Mouse (Mus musculus) heart, adult 2 months (tissue): ENCODE data around the gene Bpgm. TPM values are rescaled to one million over a fixed set of nuclear protein-coding genes. Genes with fewer than 3 reads are reported as not detected.

ENCODE experiments used
- DNase-seq, 2 experiments: peaks; one replicate each; pipeline ENCODE4 v3.0.0; 2021
- H3K27ac ChIP-seq: fragments of 200-600 bp; 2 replicates; pipeline ENCODE4 v1.8.1; 2022
- H3K27me3 ChIP-seq: fragments of 200-500 bp; 2 replicates; pipeline ENCODE4 v1.6.1; 2012; ENCODE audit warnings: mild to moderate bottlenecking, low read length, inconsistent platforms, mixed read lengths; ENCODE audit not compliant: control insufficient read depth, insufficient read depth
- H3K36me3 ChIP-seq: fragments of 200-500 bp; 2 replicates; pipeline ENCODE4 v1.6.1; 2012; ENCODE audit warnings: low read length, inconsistent platforms; ENCODE audit not compliant: control insufficient read depth, insufficient read depth
- H3K4me1 ChIP-seq: fragments of 200-500 bp; 2 replicates; pipeline ENCODE4 v1.6.1; 2011; ENCODE audit warnings: low read length; ENCODE audit not compliant: control insufficient read depth, insufficient read depth
- H3K4me3 ChIP-seq: fragments of 200-600 bp; 2 replicates; pipeline ENCODE4 v1.8.1; 2022
- H3K79me2 ChIP-seq: fragments of 200-500 bp; replicated peaks from 2 replicates; pipeline ENCODE4 v1.6.1; 2012; ENCODE audit warnings: mild to moderate bottlenecking, inconsistent platforms, low read length, moderate library complexity, mixed read lengths; ENCODE audit not compliant: control insufficient read depth, insufficient read depth
- H3K9ac ChIP-seq: fragments of 200-500 bp; 2 replicates; pipeline ENCODE4 v1.6.1; 2012; ENCODE audit warnings: low read depth, mild to moderate bottlenecking, control low read depth, inconsistent platforms, low read length, mixed read lengths
- CTCF ChIP-seq: fragments of 200-600 bp; IDR thresholded peaks from 2 replicates; pipeline ENCODE4 v1.8.1; 2022; ENCODE audit warnings: antibody characterized with exemption, mild to moderate bottlenecking, moderate library complexity
- EP300 ChIP-seq: fragments of 200-500 bp; IDR thresholded peaks from 2 replicates; pipeline ENCODE4 v1.6.1; 2011; ENCODE audit warnings: low read depth, low read length, control low read depth; ENCODE audit not compliant: insufficient read depth
- POLR2A ChIP-seq: fragments of 200-500 bp; IDR thresholded peaks from 2 replicates; pipeline ENCODE4 v1.6.1; 2011; ENCODE audit warnings: mild to moderate bottlenecking, low read depth, low read length, control low read depth; ENCODE audit not compliant: insufficient read depth
- WGBS: fragments of 180-500 bp; shearing (Covaris S2); methylation state at CpG from one replicate; pipeline ENCODE4 v1.1.7; 2018; 5-methylcytosine and 5-hydroxymethylcytosine counted together
- intact Hi-C: fragments of 180-260 bp; cut with DNase I; formaldehyde crosslinking; loops from one replicate; pipeline ENCODE4 v1.15.1; 2025
- polyA plus RNA-seq: library from polyadenylated mRNA; depleted of rRNA; stranded (reverse); fragments of >200 nt; gene quantifications from 2 replicates; pipeline ENCODE4 v1.2.3, GENCODE M21; 2012
- total RNA-seq, 2 experiments: library from RNA; stranded (reverse); gene quantifications; 2 replicates each; pipeline ENCODE4 v1.2.3; 2021

Bpgm gene
- total and polyA plus RNA-seq, 3 experiments, result 38.6 to 148 (median 72.4) TPM

- Histone ChIP-seq H3K4me1 (peaks cover 2% of the 10 kb centered on the region), H3K36me3 (no peaks in the 10 kb centered on the region), H3K27me3 (no peaks in the 10 kb centered on the region), H3K9ac (no peak overlapping the region), H3K27ac (no peak overlapping the region), H3K4me3 (no peak overlapping the region), H3K79me2 (no peaks in the 10 kb centered on the region)
- 87% methylated on average over 21 of the region's 21 CpGs for WGBS
- DNase-seq, result no peak
- TF ChIP-seq POLR2A (no peak), CTCF (no peak), EP300 (no peak)
- intact Hi-C loops, result no loop called here
These were observed 17.5 kb downstream of the Bpgm start for GRCm38 (mm10) chr6:34493327-34494095.

- H3K27ac ChIP-seq, result peak overlapping the region; percentile 63
- 0 out of 2 replicates have a peak overlapping the region, but pooled peaks have one; percentile 14 for H3K4me3 ChIP-seq
- H3K9ac ChIP-seq, result no peak overlapping the region
- peaks cover 2% of the 10 kb centered on the region for H3K4me1 ChIP-seq
- no peaks in the 10 kb centered on the region for H3K27me3 ChIP-seq
- intact Hi-C loops, result no loop called here
- no peaks in the 10 kb centered on the region for H3K79me2 ChIP-seq
- no peaks in the 10 kb centered on the region for H3K36me3 ChIP-seq
- 35% methylated on average over 7 of the region's 7 CpGs for WGBS
- no peak for DNase-seq
- TF ChIP-seq CTCF, result no peak
- TF ChIP-seq POLR2A, result no peak
- TF ChIP-seq EP300, result no peak
These were observed 19.1 kb downstream of the Bpgm start for GRCm38 (mm10) chr6:34495140-34495551.

- TF ChIP-seq EP300, result no peak
- no peak for TF ChIP-seq CTCF
- TF ChIP-seq POLR2A, result no peak
- 61% methylated on average over 5 of the region's 5 CpGs for WGBS
- no peak overlapping the region for H3K4me3 ChIP-seq
- H3K27ac ChIP-seq, result no peak overlapping the region
- H3K4me1 ChIP-seq, result peaks cover 2% of the 10 kb centered on the region
- H3K27me3 ChIP-seq, result no peaks in the 10 kb centered on the region
- intact Hi-C loops, result no loop called here
- H3K36me3 ChIP-seq, result no peaks in the 10 kb centered on the region
- no peak for DNase-seq
- H3K79me2 ChIP-seq, result no peaks in the 10 kb centered on the region
- H3K9ac ChIP-seq, result no peak overlapping the region
These were observed 22.1 kb downstream of the Bpgm start for GRCm38 (mm10) chr6:34497991-34498625.

- intact Hi-C loops, result no loop called here
- WGBS, result 81% methylated on average over 7 of the region's 7 CpGs
- Histone ChIP-seq H3K9ac (no peak overlapping the region), H3K79me2 (no peaks in the 10 kb centered on the region), H3K27me3 (no peaks in the 10 kb centered on the region), H3K4me3 (no peak overlapping the region), H3K36me3 (no peaks in the 10 kb centered on the region), H3K27ac (no peak overlapping the region), H3K4me1 (no peaks in the 10 kb centered on the region; the same call in 1 of the 2 replicates)
- TF ChIP-seq CTCF (no peak), EP300 (no peak), POLR2A (no peak)
- no peak for DNase-seq
These were observed 26.3 kb downstream of the Bpgm start for GRCm38 (mm10) chr6:34502291-34502690.

GRCm38 (mm10) chr6:34505957-34506356, 29.9 kb downstream of the Bpgm start:
- Histone ChIP-seq H3K36me3 (no peaks in the 10 kb centered on the region), H3K4me3 (no peak overlapping the region), H3K79me2 (no peaks in the 10 kb centered on the region), H3K4me1 (no peaks in the 10 kb centered on the region; the same call in 1 of the 2 replicates), H3K27ac (no peak overlapping the region), H3K9ac (no peak overlapping the region), H3K27me3 (no peaks in the 10 kb centered on the region)
- intact Hi-C loops, result no loop called here
- no peak for TF ChIP-seq POLR2A
- TF ChIP-seq EP300, result no peak
- TF ChIP-seq CTCF, result no peak
- no peak for DNase-seq
- 73% methylated on average over 11 of the region's 11 CpGs for WGBS

- Histone ChIP-seq H3K27me3 (no peaks in the 10 kb centered on the region), H3K4me1 (no peaks in the 10 kb centered on the region; the same call in 1 of the 2 replicates), H3K27ac (no peak overlapping the region), H3K4me3 (no peak overlapping the region), H3K79me2 (no peaks in the 10 kb centered on the region), H3K36me3 (no peaks in the 10 kb centered on the region), H3K9ac (no peak overlapping the region)
- intact Hi-C loops, result no loop called here
- no peak for DNase-seq
- TF ChIP-seq CTCF (no peak), POLR2A (no peak), EP300 (no peak)
- 75% methylated on average over 4 of the region's 4 CpGs for WGBS
These were observed 31.6 kb downstream of the Bpgm start for GRCm38 (mm10) chr6:34507581-34507980.
